Mouse (Mus musculus) heart, postnatal 0 days (tissue): ENCODE results near the gene Ddn. TPM values are rescaled to one million over a fixed set of nuclear protein-coding genes. Genes with fewer than 3 reads are reported as not detected.

Experiments used
- ATAC-seq: fragments of 200-750 bp; cut with Nextera tagmentation; 2 replicates; pipeline ENCODE4 v1.8.0; 2017; ENCODE audit warnings: low read depth, moderate number of reproducible peaks, moderate library complexity; ENCODE audit not compliant: insufficient read depth
- DNase-seq: peaks from one replicate; pipeline ENCODE4 v3.0.0-alpha.2; 2016; ENCODE audit warnings: low spot score
- H3K27ac ChIP-seq: fragments of 300-500 bp; sonication (generic); 2 replicates; pipeline ENCODE4 v1.5.1; 2014; ENCODE audit warnings: low read depth, mild to moderate bottlenecking
- H3K27me3 ChIP-seq: fragments of 300-500 bp; sonication (generic); 2 replicates; pipeline ENCODE4 v1.6.1; 2014; ENCODE audit warnings: low read length, mixed read lengths; ENCODE audit not compliant: control insufficient read depth, insufficient read depth
- H3K36me3 ChIP-seq: fragments of 300-500 bp; sonication (generic); replicated peaks from 2 replicates; pipeline ENCODE4 v1.6.1; 2014; ENCODE audit warnings: low read length, mixed read lengths; ENCODE audit not compliant: control insufficient read depth, insufficient read depth
- H3K4me1 ChIP-seq: fragments of 300-500 bp; sonication (generic); 2 replicates; pipeline ENCODE4 v1.6.1; 2014; ENCODE audit warnings: antibody characterized with exemption; ENCODE audit not compliant: control insufficient read depth, insufficient read depth
- H3K4me2 ChIP-seq: fragments of 300-500 bp; sonication (generic); 2 replicates; pipeline ENCODE4 v1.6.1; 2014; ENCODE audit warnings: low read depth, mild to moderate bottlenecking, low read length, moderate library complexity
- H3K4me3 ChIP-seq: fragments of 300-500 bp; sonication (generic); 2 replicates; pipeline ENCODE4 v1.5.1; 2014; ENCODE audit warnings: low read depth, low read length
- H3K9ac ChIP-seq: fragments of 300-500 bp; sonication (generic); replicated peaks from 2 replicates; pipeline ENCODE4 v1.6.1; 2014; ENCODE audit warnings: low read depth, low read length, mixed read lengths
- H3K9me3 ChIP-seq: fragments of 300-500 bp; sonication (generic); replicated peaks from 2 replicates; pipeline ENCODE4 v1.6.1; 2016; ENCODE audit warnings: low read length; ENCODE audit not compliant: control insufficient read depth
- CTCF ChIP-seq: IDR thresholded peaks from 2 replicates; pipeline ENCODE4 v1.5.1; 2016; ENCODE audit warnings: antibody characterized with exemption, control low read depth, low read depth
- EP300 ChIP-seq: IDR thresholded peaks from 2 replicates; pipeline ENCODE4 v1.6.1; 2016; ENCODE audit warnings: antibody characterized with exemption, low read depth
- whole genome bisulfite sequencing: fragments of 180-500 bp; shearing (Covaris S2); extraction: QIAGEN DNeasy Blood & Tissue Kit; methylation state at CpG from one replicate; pipeline ENCODE4 v1.1.7; 2014; 5-methylcytosine and 5-hydroxymethylcytosine counted together
- polyA plus RNA-seq: library from polyadenylated mRNA; unstranded; fragments of >200 nt; fragmentation: Nextera tagmentation; extraction: Ambion mirVana; gene quantifications from 2 replicates; pipeline ENCODE4 v1.2.1, GENCODE M21; 2015
- total RNA-seq: library from RNA; depleted of rRNA; stranded (reverse); fragments of >200 nt; gene quantifications from 2 replicates; pipeline ENCODE4 v1.2.3, GENCODE M21; 2014; ENCODE audit warnings: low replicate concordance

Ddn gene
- total and polyA plus RNA-seq, 2 experiments from 2014 or later: 0.11 to 1.4 TPM

- DNase-seq: no peak
- H3K4me1 ChIP-seq: peaks cover 16% of the 10 kb centered on the region
- H3K36me3 ChIP-seq: no peaks in the 10 kb centered on the region
- H3K27ac ChIP-seq: no peak overlapping the region
- under 1% methylated on average over 23 of the region's 23 CpGs for WGBS
- ATAC-seq: no peak
- H3K27me3 ChIP-seq: peaks cover 87% of the 10 kb centered on the region
- TF ChIP-seq CTCF: no peak
- no peak for TF ChIP-seq EP300
- no peaks in the 10 kb centered on the region for H3K9me3 ChIP-seq
- H3K4me3 ChIP-seq: peak overlapping the region; percentile 35
- peak overlapping the region; percentile 53 for H3K4me2 ChIP-seq
- H3K9ac ChIP-seq: no peak overlapping the region; the same call in 1 of the 2 replicates
Observed at GRCm38 (mm10) chr15:98790761-98791160, 18.5 kb downstream of the Ddn start.

GRCm38 (mm10) chr15:98789661-98790535 is 19.4 kb downstream of the Ddn start, which contains the start of gene Wnt1:
Gene Wnt1, plus strand, starts transcription at chr15:98789857.
- H3K4me1 ChIP-seq: peaks cover 16% of the 10 kb centered on the region
- H3K9me3 ChIP-seq: no peaks in the 10 kb centered on the region
- 6% methylated on average over 41 of the region's 51 CpGs for WGBS
- no peak within 1 kb of the TSS; the same call in 1 of the 2 replicates for H3K9ac ChIP-seq
- peak; percentile 60 for TF ChIP-seq CTCF
- TF ChIP-seq EP300: no peak
- no peak within 1 kb of the TSS for H3K27ac ChIP-seq
- ATAC-seq (0 out of 2 replicates have a peak, but pooled peaks have one; percentile 31), DNase-seq (no peak)
- H3K27me3 ChIP-seq: peaks cover 82% of the 10 kb centered on the region
- H3K36me3 ChIP-seq: no peaks in the 10 kb centered on the region
- peak within 1 kb of the TSS; percentile 53 for H3K4me2 ChIP-seq
- peak within 1 kb of the TSS; percentile 35 for H3K4me3 ChIP-seq

GRCm38 (mm10) chr15:98788972-98789660 is 20.2 kb downstream of the Ddn start:
- no peak for ATAC-seq
- WGBS: 12% methylated on average over 24 of the region's 24 CpGs
- H3K4me2 ChIP-seq: peak overlapping the region; percentile 5; the same call in 1 of the 2 replicates
- peak overlapping the region; percentile 12 for H3K4me3 ChIP-seq
- no peak overlapping the region for H3K9ac ChIP-seq
- peaks cover 74% of the 10 kb centered on the region for H3K27me3 ChIP-seq
- H3K36me3 ChIP-seq: no peaks in the 10 kb centered on the region
- H3K4me1 ChIP-seq: peaks cover 16% of the 10 kb centered on the region
- no peak overlapping the region for H3K27ac ChIP-seq
- H3K9me3 ChIP-seq: no peaks in the 10 kb centered on the region
- no peak for DNase-seq
- TF ChIP-seq CTCF (no peak), EP300 (no peak)

GRCm38 (mm10) chr15:98787930-98788329 is 21.4 kb downstream of the Ddn start:
- peak; percentile 61 for TF ChIP-seq CTCF
- no peak for TF ChIP-seq EP300
- Histone ChIP-seq H3K9ac (no peak overlapping the region), H3K4me1 (peaks cover 16% of the 10 kb centered on the region), H3K27me3 (peaks cover 62% of the 10 kb centered on the region), H3K9me3 (no peaks in the 10 kb centered on the region), H3K36me3 (no peaks in the 10 kb centered on the region), H3K27ac (no peak overlapping the region), H3K4me3 (no peak overlapping the region), H3K4me2 (no peak overlapping the region)
- 33% methylated on average over 4 of the region's 4 CpGs for WGBS
- ATAC-seq (no peak), DNase-seq (no peak)

- H3K4me3 ChIP-seq: no peak overlapping the region
- no peaks in the 10 kb centered on the region for H3K36me3 ChIP-seq
- ATAC-seq (no peak), DNase-seq (no peak)
- TF ChIP-seq CTCF (peak; percentile 26), EP300 (no peak)
- peaks cover 56% of the 10 kb centered on the region for H3K27me3 ChIP-seq
- peaks cover 6% of the 10 kb centered on the region; the same call in 1 of the 2 replicates for H3K4me1 ChIP-seq
- no peak overlapping the region for H3K4me2 ChIP-seq
- 38% methylated on average over 7 of the region's 7 CpGs for WGBS
- H3K27ac ChIP-seq: no peak overlapping the region
- H3K9ac ChIP-seq: no peak overlapping the region
- no peaks in the 10 kb centered on the region for H3K9me3 ChIP-seq
Observed at GRCm38 (mm10) chr15:98785744-98786143, 23.5 kb downstream of the Ddn start.
